Mouse (Mus musculus) intestine, embryonic 14.5 days (tissue): ENCODE results near the gene Uox. TPM values are rescaled to one million over a fixed set of nuclear protein-coding genes. Genes with fewer than 3 reads are reported as not detected.

Experiments used
- ATAC-seq: fragments of 200-750 bp; cut with Nextera tagmentation; replicated peaks from 2 replicates; pipeline ENCODE4 v1.8.0; 2017; ENCODE audit warnings: low read depth, moderate number of reproducible peaks, moderate TSS enrichment, moderate library complexity; ENCODE audit not compliant: low FRiP score, low TSS enrichment
- DNase-seq: peaks from one replicate; pipeline ENCODE4 v3.0.0-alpha.2; 2018; ENCODE audit warnings: low spot score
- H3K27ac ChIP-seq: fragments of 300-500 bp; sonication (generic); 2 replicates; pipeline ENCODE4 v1.5.1; 2014; ENCODE audit warnings: low read depth, mild to moderate bottlenecking, control low read depth
- H3K27me3 ChIP-seq: fragments of 300-500 bp; sonication (generic); replicated peaks from 2 replicates; pipeline ENCODE4 v1.6.1; 2014; ENCODE audit warnings: low read length, control low read depth; ENCODE audit not compliant: control insufficient read depth, insufficient read depth
- H3K36me3 ChIP-seq: fragments of 300-500 bp; sonication (generic); 2 replicates; pipeline ENCODE4 v1.6.1; 2014; ENCODE audit warnings: low read length, control low read depth; ENCODE audit not compliant: control insufficient read depth, insufficient read depth
- H3K4me1 ChIP-seq: fragments of 300-500 bp; sonication (generic); replicated peaks from 2 replicates; pipeline ENCODE4 v1.6.1; 2014; ENCODE audit warnings: low read length, control low read depth, mixed read lengths; ENCODE audit not compliant: control insufficient read depth, insufficient read depth
- H3K4me2 ChIP-seq: fragments of 300-500 bp; sonication (generic); 2 replicates; pipeline ENCODE4 v1.6.1; 2014; ENCODE audit warnings: low read length
- H3K4me3 ChIP-seq: fragments of 300-500 bp; sonication (generic); 2 replicates; pipeline ENCODE4 v1.5.1; 2014; ENCODE audit warnings: low read depth, low read length, control low read depth, mixed read lengths
- H3K9ac ChIP-seq: fragments of 300-500 bp; sonication (generic); 2 replicates; pipeline ENCODE4 v1.6.1; 2014; ENCODE audit warnings: mild to moderate bottlenecking, low read length
- H3K9me3 ChIP-seq: fragments of 300-500 bp; sonication (generic); 2 replicates; pipeline ENCODE4 v1.6.1; 2016; ENCODE audit warnings: low read length, control low read depth; ENCODE audit not compliant: control insufficient read depth
- WGBS: fragments of 180-500 bp; shearing (Covaris S2); extraction: QIAGEN DNeasy Blood & Tissue Kit; methylation state at CpG from one replicate; pipeline ENCODE4 v1.1.7; 2014; 5-methylcytosine and 5-hydroxymethylcytosine counted together
- polyA plus RNA-seq: library from polyadenylated mRNA; unstranded; fragments of >200 nt; fragmentation: Nextera tagmentation; extraction: Ambion mirVana; gene quantifications from 2 replicates; pipeline ENCODE4 v1.2.1, GENCODE M21; 2014

The Uox gene
- polyA plus RNA-seq, 1 experiment from 2014 or later: not detected

DNA sequence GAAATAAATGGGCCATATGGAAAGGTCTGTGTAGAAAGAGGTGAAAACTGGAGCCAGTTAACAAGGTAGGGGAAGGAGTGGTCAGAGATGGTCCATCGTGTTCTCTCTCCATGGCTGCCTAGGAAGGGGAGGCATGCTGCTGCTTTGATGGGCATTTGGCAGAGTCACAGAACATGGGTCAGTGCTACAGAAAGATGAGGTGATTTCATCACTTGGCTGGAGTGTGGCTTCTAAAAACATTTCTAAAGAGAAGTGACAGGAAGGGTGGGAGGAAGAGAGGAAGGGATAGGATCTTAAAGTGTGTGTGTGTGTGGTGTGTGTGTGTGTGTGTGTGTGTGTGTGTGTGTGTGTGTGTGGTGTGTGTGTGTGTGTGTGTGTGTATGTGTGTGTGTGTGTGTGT is 1.1 kb downstream of the Uox start:
- Histone ChIP-seq H3K27ac (no peak overlapping the region), H3K27me3 (no peaks in the 10 kb centered on the region), H3K36me3 (no peaks in the 10 kb centered on the region), H3K4me3 (no peak overlapping the region), H3K9ac (no peak overlapping the region), H3K4me1 (no peaks in the 10 kb centered on the region), H3K4me2 (no peak overlapping the region), H3K9me3 (no peaks in the 10 kb centered on the region)
- DNase-seq: no peak
- 87% methylated on average over 1 of the region's 1 CpGs for WGBS
- no peak for ATAC-seq

DNA sequence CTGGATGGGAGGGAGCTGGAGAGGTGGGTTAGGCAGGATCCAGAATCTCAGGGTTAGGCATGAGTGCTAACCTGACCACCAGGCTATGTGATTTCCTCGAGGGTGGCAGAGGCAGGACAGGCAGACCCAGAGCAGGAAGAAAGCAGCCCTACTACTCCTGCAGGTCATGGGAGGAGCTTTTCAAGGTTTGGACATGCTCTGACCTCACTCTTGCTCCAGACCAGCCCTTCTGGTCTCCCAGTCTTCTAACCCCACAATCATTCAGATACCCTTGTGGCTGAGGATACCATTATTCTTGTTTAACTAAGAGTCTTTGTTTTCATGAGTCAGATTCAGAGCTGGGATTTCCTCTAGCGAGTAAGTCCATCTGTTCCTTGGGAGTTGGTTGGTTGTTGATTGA is 7.4 kb downstream of the Uox start:
- Histone ChIP-seq H3K4me3 (no peak overlapping the region), H3K36me3 (no peaks in the 10 kb centered on the region), H3K27ac (no peak overlapping the region), H3K4me2 (no peak overlapping the region), H3K4me1 (no peaks in the 10 kb centered on the region), H3K27me3 (no peaks in the 10 kb centered on the region), H3K9me3 (no peaks in the 10 kb centered on the region), H3K9ac (no peak overlapping the region)
- WGBS: 67% methylated on average over 2 of the region's 2 CpGs
- no peak for DNase-seq
- ATAC-seq: no peak

GRCm38 (mm10) chr3:146580039-146580729 is 10.0 kb downstream of the Uox start:
- Histone ChIP-seq H3K4me2 (no peak overlapping the region), H3K27me3 (no peaks in the 10 kb centered on the region), H3K27ac (no peak overlapping the region), H3K36me3 (no peaks in the 10 kb centered on the region), H3K9me3 (no peaks in the 10 kb centered on the region), H3K9ac (no peak overlapping the region), H3K4me1 (no peaks in the 10 kb centered on the region), H3K4me3 (no peak overlapping the region)
- WGBS: 89% methylated on average over 3 of the region's 3 CpGs
- ATAC-seq (no peak), DNase-seq (no peak)

GRCm38 (mm10) chr3:146583478-146583877 is 13.3 kb downstream of the Uox start:
- H3K36me3 ChIP-seq: no peaks in the 10 kb centered on the region
- no peaks in the 10 kb centered on the region for H3K4me1 ChIP-seq
- no peaks in the 10 kb centered on the region for H3K27me3 ChIP-seq
- ATAC-seq (no peak), DNase-seq (no peak)
- no peak overlapping the region for H3K4me2 ChIP-seq
- H3K9ac ChIP-seq: no peak overlapping the region
- no peak overlapping the region for H3K27ac ChIP-seq
- no peak overlapping the region for H3K4me3 ChIP-seq
- WGBS: 82% methylated on average over 4 of the region's 4 CpGs
- H3K9me3 ChIP-seq: no peaks in the 10 kb centered on the region

DNA sequence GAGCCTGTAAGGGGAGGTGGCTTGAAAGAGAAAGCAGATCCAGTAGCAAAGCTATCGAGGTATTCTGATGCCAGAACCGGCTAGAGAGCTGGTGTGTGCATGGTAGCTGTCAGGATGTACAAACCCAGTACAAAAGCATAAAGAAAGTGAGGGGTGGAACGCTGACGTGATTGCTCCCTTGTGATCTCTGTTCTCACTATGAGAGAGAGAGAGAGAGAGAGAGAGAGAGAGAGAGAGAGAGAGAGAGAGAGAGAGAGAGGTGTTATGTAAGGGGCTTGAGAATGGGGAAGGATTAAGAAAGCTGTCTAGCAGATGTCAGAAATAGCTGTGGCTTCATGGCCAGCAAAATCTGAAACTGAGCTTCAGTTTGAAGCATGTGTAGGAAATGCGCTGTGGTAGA is 13.7 kb downstream of the Uox start:
- 60% methylated on average over 5 of the region's 5 CpGs for WGBS
- DNase-seq: no peak
- Histone ChIP-seq H3K9me3 (no peaks in the 10 kb centered on the region), H3K4me2 (no peak overlapping the region), H3K36me3 (no peaks in the 10 kb centered on the region), H3K27ac (no peak overlapping the region), H3K4me1 (no peaks in the 10 kb centered on the region), H3K9ac (no peak overlapping the region), H3K4me3 (no peak overlapping the region), H3K27me3 (no peaks in the 10 kb centered on the region)
- no peak for ATAC-seq

DNA sequence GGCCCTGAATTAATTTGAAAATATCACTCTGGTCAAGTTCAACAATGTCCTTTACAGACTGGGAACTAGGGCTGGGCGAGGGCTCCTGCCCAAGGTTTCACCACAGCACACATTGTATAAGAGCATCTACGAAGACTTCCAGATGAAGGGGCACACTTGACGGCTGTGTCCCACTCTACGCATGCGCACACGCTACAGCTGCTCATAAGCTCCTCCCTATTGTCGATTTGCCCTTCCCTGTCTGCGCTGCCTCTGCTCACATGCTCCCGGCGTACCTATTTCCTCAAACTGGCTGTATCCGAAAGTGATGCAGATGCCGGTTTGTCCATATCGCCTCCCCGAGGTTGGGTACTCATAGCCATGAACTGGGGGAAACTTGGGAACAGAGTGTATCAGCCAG is 16.4 kb downstream of the Uox start:
- Histone ChIP-seq H3K4me3 (no peak overlapping the region), H3K9me3 (no peaks in the 10 kb centered on the region), H3K36me3 (no peaks in the 10 kb centered on the region), H3K4me1 (no peaks in the 10 kb centered on the region), H3K9ac (no peak overlapping the region), H3K27me3 (no peaks in the 10 kb centered on the region), H3K4me2 (no peak overlapping the region), H3K27ac (no peak overlapping the region)
- 93% methylated on average over 14 of the region's 14 CpGs for WGBS
- no peak for ATAC-seq
- DNase-seq: no peak

GRCm38 (mm10) chr3:146589523-146589922 is 19.3 kb downstream of the Uox start:
- Histone ChIP-seq H3K36me3 (no peaks in the 10 kb centered on the region), H3K27me3 (no peaks in the 10 kb centered on the region), H3K9ac (no peak overlapping the region), H3K4me1 (no peaks in the 10 kb centered on the region), H3K27ac (no peak overlapping the region), H3K4me3 (no peak overlapping the region), H3K4me2 (no peak overlapping the region), H3K9me3 (no peaks in the 10 kb centered on the region)
- DNase-seq (no peak), ATAC-seq (no peak)
- WGBS: 72% methylated on average over 6 of the region's 6 CpGs

DNA sequence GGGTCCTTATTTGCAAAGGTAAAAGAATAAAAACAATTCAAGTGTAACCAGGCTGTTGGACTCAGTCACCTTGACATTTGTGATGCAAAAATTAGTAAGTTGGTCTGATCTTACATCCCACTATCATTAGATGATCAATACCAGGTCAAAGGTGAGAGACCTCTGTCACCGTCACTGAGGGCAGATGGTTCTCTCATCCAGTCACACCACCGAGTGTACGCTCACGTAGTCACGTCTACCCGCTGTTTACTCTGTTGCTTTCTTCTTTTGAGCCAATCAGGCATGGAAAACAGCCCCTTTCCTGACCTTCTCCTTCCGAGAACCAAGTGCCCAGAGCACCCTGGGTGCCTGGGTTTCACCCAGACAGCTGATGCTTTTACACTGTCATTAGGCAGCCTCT is 20.9 kb downstream of the Uox start:
- ATAC-seq (no peak), DNase-seq (no peak)
- no peaks in the 10 kb centered on the region for H3K4me1 ChIP-seq
- 86% methylated on average over 7 of the region's 7 CpGs for WGBS
- no peaks in the 10 kb centered on the region for H3K27me3 ChIP-seq
- no peak overlapping the region for H3K27ac ChIP-seq
- no peaks in the 10 kb centered on the region for H3K9me3 ChIP-seq
- H3K36me3 ChIP-seq: no peaks in the 10 kb centered on the region
- no peak overlapping the region for H3K9ac ChIP-seq
- no peak overlapping the region for H3K4me3 ChIP-seq
- H3K4me2 ChIP-seq: no peak overlapping the region

- H3K36me3 ChIP-seq: no peaks in the 10 kb centered on the region
- DNase-seq: no peak
- no peaks in the 10 kb centered on the region for H3K27me3 ChIP-seq
- no peaks in the 10 kb centered on the region for H3K9me3 ChIP-seq
- H3K27ac ChIP-seq: no peak overlapping the region
- H3K9ac ChIP-seq: no peak overlapping the region
- no peak overlapping the region for H3K4me2 ChIP-seq
- WGBS: 56% methylated on average over 2 of the region's 2 CpGs
- no peaks in the 10 kb centered on the region for H3K4me1 ChIP-seq
- no peak overlapping the region for H3K4me3 ChIP-seq
- ATAC-seq: no peak
Observed at GRCm38 (mm10) chr3:146591601-146592000, 21.4 kb downstream of the Uox start.
